Mouse (Mus musculus) embryonic fibroblast, embryonic 13.5 days (primary cell): ENCODE measurements at regions not wholly inside any gene's neighbourhood (a gene's known extent, or its start where the extent isn't known, plus 50 kb on each side); places are given as distances from the start of the nearest gene placed in this dataset.

Experiments
- CTCF ChIP-seq: IDR thresholded peaks from 2 replicates; pipeline ENCODE4 v1.5.1; 2011; ENCODE audit warnings: mild to moderate bottlenecking, control low read depth, low read length, moderate library complexity, borderline replicate concordance; ENCODE audit not compliant: insufficient read depth
- POLR2A ChIP-seq: IDR thresholded peaks from 2 replicates; pipeline ENCODE4 v1.6.1; 2011; ENCODE audit warnings: low read depth, mild to moderate bottlenecking, control low read depth, low read length, moderate library complexity

DNA sequence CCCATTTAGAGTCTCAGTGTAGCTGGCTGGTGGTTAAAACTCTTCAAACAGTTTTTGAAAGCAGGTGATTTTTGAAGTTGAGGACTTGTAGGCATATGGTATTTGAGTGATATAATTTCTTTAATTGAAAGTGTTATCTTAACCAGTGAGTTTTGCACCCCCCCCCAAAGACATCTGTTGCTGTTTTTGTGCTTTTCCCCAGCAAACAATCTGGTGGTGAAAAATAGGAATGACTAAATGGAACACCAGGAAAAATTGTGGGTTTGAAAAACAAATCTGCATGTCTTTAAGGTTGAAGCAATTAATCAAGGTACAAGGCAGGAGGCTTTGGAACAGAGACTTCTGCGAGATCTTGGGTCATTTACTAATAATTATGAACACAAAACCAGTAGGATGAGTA, 68.9 kb upstream of the Jun start:
- TF ChIP-seq CTCF (no peak), POLR2A (no peak)
